Mouse (Mus musculus): ENCODE results near the gene Map3k11.

Map3k11 gene

DNA sequence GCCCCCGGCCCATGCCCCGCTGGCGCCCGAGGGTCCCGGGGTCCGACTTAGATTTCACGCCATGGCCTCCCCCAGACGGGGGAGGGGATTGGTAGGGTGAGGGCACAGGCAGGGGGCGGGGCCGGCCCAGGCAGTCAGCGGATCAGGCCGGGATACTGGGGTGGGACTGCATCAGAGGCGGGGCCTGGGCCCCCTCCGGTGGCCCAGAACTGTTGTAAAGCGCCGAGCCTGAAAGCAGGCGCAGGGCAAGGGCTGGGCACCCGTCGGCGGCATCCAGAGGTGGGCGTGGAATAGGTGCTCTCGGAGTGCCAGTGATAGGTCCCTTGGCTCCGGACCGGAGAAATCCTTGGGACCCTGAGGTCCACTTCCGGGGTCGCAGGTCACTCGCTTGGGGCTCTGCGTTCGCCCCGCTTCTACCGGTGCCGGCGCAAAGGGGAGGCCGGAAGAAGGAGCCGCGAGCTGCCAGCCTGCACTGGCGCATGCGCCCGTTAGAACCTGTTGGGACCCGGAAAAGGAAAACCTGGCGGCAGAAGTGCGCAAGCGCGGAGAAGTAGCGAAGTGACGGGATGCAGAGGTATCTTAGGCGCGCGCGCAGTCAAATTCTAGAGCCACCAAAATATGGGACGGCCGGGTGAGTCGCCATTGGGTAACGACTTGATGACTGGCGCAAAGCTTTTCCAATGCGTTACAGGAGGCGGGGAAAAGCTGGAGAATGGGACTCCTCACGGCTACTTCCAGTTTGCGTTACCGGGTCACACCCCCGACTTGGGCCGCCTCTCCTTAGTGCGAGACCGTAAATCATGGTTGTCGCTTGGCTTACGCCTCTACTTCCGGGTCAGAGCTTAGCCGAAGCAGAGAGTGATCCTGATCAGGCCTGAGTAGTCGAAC is at the start of gene Map3k11, which contains the start of gene Pcnx3:
TSS of gene Map3k11 (plus strand) at position 543 of the 888 bp plus-strand sequence.
TSS of gene Pcnx3 (minus strand) at position 709 of the 888 bp plus-strand sequence.
- DNase-seq = peak; percentile 97

DNA sequence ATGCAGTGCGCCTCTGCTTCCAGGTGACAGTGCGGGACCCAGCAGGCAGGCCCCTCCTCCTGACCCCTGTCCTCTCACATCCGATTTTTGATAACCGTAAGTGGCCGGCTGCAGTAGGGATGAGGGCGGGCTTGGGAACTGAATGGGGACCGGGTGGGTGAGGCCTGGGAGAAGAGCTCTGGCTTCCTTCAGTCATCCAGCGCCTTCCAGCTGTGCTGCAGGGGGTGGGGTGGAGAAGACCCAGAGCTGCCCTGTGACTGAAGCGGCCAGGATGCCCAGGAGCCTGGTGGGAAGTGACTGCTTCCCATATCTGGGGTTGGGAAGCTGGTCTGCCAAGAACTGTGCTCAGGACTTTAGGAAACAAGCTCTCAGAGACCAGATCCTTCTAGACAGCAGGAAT is 48.2 kb upstream of the Map3k11 start:
- DNase-seq = no peak

DNA sequence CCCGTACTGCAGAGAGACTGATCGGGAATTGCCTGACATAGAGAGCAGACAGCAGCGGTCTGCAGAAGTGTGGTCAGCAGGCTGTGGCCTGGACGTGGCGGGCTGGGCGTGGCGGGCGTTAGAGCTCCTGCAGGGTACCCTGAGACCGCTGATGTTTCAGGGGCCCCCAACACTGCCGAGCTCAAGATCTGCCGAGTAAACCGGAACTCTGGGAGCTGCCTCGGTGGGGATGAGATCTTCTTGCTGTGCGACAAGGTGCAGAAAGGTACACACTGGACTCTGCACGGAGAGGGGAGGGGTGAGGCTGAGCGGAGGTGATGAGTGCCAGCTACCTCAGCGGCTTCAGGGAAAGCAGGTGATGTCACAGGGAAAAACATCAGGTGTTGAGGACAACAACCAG is 47.5 kb upstream of the Map3k11 start:
- DNase-seq = no peak

DNA sequence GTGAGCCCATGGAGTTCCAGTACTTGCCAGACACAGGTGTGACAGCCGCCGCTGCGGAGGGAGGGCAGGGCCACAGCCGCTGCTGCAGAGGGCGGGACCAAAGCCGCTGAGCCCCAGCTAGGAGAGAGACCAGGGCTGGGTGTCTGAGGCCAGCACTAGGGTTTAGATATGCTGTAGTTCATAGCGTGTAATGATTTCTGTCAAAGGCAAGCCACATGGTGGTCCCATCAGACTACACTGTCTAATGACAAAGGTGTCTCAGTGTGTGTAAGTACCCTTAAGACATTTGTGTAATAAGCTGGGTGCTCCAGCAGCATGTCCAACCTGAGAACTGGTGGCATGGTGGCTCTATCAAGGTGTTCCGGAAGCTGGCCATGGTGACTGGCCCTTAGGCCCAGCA is 46.9 kb upstream of the Map3k11 start:
- no peak for DNase-seq

DNA sequence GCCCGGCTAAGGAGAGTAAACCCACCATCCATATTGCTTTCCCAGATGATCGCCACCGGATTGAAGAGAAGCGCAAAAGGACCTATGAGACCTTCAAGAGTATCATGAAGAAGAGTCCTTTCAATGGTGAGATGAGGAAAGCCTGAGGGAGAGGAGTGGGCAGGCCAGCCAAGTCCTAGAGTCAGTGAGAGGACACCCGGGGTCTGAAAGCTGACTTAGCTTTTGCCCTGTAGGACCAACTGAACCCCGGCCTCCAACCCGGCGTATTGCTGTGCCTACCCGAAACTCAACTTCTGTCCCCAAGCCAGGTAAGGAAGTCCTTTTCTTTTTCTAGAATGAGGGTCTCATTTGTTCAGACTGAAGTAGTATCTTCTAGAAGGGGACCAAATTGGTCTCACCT is 43.3 kb upstream of the Map3k11 start:
- no peak for DNase-seq

DNA sequence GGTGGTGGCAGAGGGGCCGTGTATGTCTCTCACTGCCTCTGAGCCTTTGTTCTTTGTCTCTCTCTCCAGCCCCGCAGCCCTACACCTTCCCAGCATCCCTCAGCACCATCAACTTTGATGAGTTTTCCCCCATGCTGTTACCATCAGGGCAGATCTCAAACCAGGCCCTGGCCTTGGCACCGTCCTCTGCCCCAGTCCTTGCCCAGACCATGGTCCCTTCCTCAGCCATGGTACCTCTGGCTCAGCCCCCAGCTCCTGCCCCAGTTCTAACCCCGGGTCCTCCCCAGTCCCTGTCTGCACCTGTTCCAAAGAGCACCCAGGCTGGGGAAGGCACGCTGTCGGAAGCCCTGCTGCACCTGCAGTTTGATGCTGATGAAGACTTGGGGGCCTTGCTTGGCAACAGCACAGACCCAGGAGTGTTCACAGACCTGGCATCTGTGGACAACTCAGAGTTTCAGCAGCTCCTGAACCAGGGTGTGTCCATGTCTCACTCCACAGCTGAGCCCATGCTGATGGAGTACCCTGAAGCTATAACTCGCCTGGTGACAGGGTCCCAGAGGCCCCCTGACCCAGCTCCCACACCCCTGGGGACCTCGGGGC is 41.7 kb upstream of the Map3k11 start:
- no peak for DNase-seq

DNA sequence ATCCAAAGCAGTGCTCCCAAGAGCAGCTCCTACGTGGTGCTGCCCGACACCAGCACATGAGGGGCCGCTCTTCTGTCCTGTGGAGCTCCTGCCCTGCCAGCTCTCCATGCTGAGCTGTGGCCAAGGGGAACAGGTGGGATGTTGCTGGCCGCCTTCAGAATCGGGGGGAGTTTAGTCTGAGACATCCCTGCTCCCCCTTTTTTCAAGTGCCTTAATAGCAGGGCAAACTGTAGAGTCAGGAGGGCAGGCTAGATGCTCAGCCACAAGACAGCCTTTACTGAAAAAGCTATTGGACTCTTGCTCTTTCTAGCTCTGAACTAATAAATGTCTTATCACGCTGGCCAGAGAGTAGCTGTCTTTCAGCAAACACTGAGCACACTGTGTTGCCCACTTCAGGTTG is 40.8 kb upstream of the Map3k11 start:
- no peak for DNase-seq

DNA sequence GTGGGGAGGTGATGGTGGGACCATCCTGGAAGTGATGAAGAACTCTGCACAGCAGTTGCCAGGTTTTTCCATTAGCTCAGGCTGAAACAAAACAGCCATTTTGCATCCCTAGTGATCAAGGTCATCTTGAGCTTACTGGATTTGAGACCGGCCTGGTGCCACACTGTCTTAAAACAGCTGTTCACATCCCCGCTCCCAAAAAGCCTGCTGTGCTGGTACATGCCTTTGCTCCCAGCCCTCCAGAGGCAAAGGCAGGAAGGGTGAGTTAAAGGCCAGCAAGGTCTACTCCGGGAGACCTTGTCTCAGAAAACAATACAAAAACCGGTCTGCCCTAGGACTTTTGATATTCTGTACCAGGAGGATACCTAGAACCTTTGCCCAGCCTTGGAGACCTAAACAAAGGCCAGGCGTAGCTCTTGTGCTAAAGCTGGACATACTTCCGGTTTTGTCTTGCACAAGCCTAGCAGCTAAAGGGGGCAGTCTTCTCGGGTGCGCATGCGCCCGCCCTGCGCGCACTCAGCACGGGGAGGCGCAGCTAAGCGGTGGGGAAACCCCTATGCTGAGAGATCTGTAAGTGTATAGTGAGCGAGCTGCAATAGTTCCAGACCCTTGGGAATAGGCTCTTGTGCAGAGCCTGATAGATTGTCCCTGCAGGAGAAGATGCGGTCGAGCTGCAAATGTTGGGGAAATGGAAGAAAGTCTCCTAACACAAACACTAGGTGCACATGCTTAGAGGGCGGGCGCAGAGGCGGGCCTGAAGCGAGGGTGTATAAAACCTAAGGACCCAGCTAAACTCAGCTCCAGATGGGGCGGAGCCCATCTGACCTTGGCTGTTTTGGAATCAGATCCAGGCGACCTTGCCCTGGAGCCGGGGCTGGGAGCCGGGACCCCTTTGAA is 39.9 kb upstream of the Map3k11 start:
- DNase-seq = peak; percentile 83

DNA sequence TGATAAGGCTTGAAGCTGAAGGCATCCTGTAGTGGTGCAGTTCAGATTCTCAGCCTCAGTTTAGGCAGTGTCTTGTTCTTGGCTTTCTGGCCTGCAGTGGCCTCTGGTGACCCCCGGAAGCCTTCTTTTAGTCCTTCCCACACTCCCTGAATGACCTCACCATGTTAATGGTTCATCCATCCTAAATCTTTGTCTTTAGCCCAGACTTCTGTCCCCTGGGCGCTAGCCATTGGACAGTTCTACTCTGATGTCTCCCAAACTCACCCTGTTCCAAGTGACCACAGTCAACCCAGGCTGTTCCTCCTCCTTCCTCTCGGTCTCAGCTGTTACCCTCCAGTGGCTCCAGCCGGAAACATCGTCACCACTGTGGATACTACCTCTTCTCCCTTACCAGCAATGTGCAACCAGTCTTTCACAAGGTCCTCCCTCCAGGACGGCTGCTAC is 39.2 kb upstream of the Map3k11 start:
- no peak for DNase-seq

DNA sequence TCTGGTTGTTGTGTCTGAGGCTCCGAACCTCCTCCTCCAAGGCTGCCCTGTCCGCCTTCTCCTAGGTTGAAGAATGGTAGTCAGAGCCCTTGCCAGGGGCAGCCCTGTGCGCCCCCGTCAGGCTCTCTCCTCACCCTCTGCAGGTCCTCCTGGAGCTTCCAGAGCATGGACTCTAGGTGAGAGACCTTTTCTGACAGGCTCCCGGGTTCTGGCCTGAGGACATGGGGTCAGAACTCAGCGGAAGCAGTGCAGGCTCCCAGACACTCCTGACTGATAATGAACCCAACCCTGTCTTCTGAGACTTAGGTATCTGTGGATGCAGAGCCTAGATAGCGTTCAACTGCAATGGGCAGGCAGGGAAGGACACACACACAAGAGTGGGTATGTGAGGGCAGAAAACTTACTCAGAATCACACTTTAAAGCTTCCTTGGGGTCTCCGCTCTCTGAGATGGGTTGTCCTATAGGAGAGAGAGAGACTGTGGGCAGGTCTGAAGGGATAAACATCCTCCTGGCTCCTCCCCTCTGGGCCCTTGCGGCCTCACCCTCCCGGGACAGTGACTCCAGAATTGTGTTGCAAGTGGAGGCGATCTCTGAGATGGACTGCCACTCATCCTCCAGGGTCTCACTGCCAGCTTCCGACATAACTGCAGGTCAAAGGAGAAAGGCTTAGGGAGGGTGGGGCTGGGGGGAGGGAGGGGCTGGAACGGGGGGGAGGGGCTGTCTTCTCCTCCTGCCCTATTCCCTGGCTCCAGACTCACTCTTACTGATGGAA is 36.9 kb upstream of the Map3k11 start:
- DNase-seq = no peak

DNA sequence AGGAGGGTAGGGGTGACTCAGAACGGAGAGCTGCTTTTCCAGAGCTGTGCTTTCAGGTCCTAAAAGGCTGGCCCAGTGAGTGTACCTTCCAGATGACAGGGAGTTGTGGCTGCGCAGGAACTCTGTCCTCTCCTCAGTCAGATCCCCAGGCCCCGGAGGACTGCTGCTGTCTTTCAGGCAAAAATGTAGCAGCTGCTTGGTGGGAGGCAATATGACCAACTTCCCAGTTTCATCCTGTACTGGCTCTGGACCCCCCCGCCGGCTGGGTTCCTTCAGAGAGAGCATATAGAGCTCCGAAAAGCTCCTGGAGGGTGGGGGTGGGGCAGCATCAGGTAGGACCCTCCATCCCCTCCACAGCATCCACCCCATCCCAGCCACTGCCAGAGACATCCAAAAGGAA is 36.0 kb upstream of the Map3k11 start:
- no peak for DNase-seq

DNA sequence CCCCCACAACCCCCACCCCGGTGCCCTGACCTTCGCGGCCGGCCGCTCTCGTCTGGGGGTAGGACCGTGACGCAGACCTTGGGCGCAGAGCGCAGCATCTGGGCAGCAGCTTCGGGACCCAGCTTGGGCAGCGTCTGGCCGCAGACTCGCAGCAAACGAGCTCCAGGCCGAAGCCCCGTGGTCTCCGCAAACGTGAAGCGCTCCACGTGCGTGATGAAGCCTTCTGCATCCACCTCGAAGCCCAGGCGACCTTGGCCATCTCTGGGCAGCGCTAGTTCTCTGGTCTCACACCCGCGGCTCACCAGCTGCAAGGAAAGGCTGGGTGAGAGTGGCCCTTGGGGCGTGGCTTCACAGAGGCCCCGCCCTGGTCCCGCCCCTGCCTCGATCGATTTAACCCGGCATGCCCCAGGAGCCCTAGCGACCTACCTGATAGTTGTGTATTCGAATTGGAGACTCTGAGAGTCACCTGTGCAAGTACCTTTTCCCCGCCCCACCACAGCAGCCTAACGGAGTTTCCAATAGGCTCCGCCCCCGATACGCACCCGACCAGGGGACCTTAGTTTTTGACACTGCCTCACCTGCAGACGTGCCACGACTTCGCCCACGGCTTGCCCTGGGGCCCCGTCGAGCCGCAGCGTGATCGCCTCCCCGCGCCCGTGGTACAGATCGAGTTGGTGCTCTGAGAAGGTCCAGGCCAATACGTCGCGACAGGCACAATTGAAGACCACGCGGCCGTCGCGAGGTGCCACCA is 34.4 kb upstream of the Map3k11 start:
- peak; percentile 22 for DNase-seq

DNA sequence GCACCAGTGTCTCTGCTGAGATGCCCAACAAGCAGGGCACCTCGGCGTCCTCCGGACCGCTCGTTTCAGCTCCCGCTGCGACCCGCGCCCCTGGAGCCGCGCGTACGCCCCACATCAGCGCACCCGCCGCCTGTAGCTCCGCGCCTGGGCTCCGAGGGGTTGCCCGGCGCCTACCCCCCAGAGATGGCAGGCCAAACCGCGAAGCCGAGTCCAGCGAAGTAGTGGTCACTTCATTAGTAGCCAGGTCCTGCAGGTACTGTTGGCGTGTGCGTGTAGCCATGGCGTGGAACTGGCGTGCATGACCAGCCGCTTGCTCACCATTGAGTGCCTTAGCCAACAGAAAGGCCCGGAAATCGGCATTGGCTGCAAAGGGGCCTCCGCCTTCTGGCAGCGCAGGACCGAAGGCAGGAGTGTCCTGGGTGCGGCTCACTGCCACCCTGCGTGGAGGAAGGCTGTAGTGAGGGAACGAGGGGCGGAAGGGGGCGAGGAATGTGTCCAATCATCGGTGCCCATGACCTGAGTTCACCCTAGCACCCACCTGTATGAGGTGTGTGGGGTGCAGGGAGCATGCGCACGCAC is 33.7 kb upstream of the Map3k11 start:
- DNase-seq = no peak

DNA sequence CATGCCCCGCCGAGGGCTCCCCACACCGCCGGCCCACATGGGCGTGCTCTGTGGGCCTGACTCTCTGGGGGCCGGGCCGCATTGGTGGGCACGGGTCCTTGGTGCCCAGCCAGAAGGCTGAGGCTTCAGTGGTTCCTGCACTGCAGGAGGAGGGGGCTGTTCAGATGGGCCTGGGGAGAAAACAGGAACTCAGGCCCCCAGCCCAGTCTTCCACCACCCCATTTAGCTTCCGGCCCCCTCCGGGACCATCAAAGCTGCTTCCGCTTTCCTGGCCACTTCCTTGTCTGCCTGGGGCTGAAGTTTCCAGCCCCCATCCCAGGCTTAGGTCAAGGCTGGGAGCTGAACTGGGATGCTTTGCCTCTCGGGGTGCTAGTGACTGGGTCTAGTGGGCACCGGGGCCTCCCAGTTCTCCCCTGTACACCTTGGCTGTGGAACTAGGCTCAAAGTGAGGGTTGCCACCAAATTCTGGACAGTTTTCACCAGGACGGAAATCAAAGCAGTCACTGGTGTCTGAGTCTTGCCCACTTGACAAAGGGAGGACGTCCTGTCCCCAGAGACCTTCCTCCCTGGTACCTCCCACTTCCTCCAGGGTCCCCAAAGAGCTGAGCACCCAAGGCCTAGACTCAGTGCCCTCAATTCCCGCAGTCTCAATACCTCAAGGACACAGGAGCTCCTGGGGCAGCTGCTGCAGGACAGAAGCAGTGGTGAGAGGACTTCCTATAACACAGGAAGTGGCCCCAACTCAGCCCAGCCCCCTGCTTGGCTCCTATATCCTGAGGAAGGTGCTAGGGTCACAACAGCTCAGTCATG is 27.4 kb upstream of the Map3k11 start:
- peak; percentile 55 for DNase-seq

DNA sequence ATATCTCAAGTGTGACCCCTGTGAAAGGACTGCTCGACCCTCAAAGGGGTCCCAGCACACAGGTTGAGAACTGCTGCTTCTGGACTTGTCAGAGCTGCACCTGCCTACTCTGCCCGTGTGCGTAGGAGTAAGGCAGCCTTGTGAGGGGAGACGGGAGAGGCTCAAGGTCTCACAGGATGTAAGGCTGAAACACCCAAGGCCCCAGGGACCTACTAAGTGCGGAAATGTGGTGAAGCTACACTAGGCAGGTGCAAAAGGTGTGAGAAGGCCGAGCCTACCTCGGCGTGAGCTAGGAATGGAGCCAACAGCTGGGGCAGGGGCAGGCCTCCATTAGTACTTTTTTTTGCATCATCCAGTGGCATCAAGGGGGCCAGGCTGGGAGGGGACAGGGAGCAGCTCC is 26.2 kb upstream of the Map3k11 start:
- no peak for DNase-seq

DNA sequence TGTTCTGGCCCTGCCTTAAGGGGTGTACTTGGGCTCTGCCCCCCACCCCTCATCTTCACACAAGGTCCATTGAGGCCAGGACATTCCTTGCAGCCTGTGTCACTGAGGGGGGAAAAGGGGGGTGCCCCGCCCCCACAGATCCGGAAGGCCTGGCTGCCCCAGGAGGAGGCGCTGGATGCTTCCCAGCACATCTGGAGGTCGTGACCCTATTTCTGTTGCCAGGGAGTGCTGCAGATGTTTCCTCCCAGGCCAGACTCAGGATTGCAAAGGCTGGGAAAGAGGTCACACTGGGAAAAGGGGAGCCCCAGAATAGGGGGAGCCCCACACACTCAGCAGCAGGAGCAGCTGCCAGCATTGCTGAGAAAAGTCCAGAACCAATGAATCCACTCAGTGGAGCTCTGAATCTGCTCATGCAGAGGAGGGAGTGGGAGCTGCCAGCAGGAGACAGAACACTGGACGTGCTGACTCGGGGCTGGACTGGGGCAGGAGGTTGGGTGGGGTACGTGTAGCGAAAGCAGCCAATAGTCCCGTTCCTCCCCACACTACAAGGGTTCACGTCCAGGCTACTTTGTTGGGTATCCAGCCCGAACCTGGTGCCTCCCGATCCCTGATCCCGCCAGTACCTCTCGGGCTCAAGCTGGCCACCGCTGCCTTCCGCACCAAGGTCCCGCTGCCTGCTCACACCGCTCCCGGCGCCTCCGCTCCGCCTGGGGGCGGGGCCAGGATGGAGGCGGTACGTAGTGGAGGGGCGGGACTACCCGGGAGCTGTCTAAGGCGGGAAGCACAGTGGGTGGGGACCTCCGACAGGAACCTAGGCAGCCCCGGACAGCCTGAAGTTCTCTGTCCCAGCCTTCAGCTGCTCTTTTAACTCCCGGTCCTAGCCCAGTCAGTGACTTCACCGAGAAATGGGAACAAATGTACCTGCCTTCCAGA is 25.3 kb upstream of the Map3k11 start, which contains the start of gene Sipa1:
TSS of gene Sipa1 (minus strand) at position 727 of the 933 bp plus-strand sequence.
- DNase-seq = peak; percentile 95

DNA sequence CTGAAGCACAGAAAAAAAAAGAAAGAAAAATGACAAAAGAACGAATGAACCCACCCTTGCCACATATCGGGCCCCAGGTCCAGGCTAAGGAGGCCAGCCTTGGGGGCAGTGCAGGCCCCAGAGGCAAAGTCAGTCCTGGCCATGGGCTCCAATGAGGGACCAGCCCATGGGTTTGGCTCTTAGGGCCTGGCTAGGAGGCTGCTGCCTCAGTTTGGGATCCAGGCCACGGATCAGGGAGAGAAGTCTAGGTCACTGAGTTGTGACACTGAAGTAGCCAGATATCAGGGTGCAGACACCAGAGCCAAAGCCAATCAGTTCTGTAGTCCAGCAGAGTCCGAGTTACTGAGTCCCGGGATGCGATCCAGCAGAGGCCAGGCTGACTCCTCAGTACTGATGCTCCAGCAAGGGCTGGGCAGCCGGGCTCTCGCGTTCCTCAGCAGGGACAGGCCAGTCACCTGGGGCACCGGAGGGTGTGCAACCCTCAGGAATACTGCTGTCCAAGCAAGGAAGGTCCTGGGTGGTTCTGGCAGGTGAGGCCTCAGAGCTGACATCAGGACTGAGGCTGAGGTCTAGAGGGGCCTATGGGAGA is 23.8 kb upstream of the Map3k11 start:
- no peak for DNase-seq

DNA sequence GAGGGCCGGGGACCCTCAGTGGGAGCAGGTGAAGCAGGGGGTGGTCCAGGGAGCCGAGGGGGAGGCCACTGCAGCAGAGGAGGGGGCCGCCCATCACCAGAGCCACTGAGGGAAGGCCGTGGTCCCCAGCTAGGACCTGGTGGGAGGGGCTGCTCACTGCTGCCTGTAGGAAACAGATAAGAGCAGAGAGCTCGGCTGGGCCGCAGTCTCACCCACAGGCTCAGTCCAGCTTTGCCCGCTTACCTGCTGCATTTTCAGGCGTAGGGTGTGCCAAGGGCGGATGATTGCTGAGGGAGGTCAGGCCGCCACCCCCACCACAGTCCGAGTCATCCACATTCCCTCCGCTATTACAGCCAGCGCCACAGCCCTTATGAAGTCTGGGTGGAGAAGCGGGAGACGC is 23.1 kb upstream of the Map3k11 start:
- no peak for DNase-seq

DNA sequence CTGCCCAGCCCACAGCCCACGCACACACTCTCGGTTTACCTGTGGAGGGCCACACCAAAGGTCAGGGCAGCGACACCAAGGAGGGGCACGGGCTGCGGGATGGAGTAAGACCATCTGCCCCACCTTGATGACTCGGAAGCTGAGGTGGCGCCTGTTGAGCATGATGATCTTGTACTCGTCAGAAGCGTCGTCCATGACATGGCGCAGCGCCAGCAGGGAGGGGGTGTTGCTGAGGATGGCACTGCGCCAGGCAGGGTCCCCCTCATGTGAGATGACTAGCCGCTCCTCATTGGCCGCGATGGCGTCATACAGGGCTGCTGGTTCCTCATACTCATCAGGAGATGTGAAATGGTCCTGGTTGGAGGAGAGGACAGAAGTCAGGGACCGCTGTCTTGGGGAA is 22.2 kb upstream of the Map3k11 start:
- DNase-seq = no peak

Measured in kidney, adult 18-20 months (tissue).